Mouse (Mus musculus): ENCODE results near the gene Foxd3.

The Foxd3 gene

GRCm38 (mm10) chr4:99657430-99657820 lies 1.3 kb downstream of the Foxd3 start:
- no peak for DNase-seq (ENCODE audit: low read depth, low spot score)

- no peak for DNase-seq (ENCODE audit: low read depth, low spot score)
Observed at GRCm38 (mm10) chr4:99657831-99658470, 1.9 kb downstream of the Foxd3 start.

- DNase-seq (ENCODE audit: low read depth, low spot score): no peak
Observed at GRCm38 (mm10) chr4:99658881-99659280, 2.8 kb downstream of the Foxd3 start.

GRCm38 (mm10) chr4:99659361-99660072 lies 3.4 kb downstream of the Foxd3 start:
- no peak for DNase-seq (ENCODE audit: low read depth, low spot score)

GRCm38 (mm10) chr4:99660073-99660611 lies 4.0 kb downstream of the Foxd3 start:
- no peak for DNase-seq (ENCODE audit: low read depth, low spot score)

- DNase-seq (ENCODE audit: low read depth, low spot score): peak; percentile 48
Observed at GRCm38 (mm10) chr4:99660981-99661380, 4.9 kb downstream of the Foxd3 start.

- DNase-seq (ENCODE audit: low read depth, low spot score): no peak
Observed at GRCm38 (mm10) chr4:99661956-99662355, 5.9 kb downstream of the Foxd3 start.

- no peak for DNase-seq (ENCODE audit: low read depth, low spot score)
Observed at GRCm38 (mm10) chr4:99662431-99662830, 6.3 kb downstream of the Foxd3 start.

- DNase-seq (ENCODE audit: low read depth, low spot score): no peak
Observed at GRCm38 (mm10) chr4:99662841-99663567, 6.9 kb downstream of the Foxd3 start.

GRCm38 (mm10) chr4:99663710-99664109 lies 7.6 kb downstream of the Foxd3 start:
- no peak for DNase-seq (ENCODE audit: low read depth, low spot score)

GRCm38 (mm10) chr4:99670203-99670851 lies 14.2 kb downstream of the Foxd3 start:
- DNase-seq (ENCODE audit: low read depth, low spot score): no peak

- DNase-seq (ENCODE audit: low read depth, low spot score): no peak
Observed at GRCm38 (mm10) chr4:99675191-99675590, 19.1 kb downstream of the Foxd3 start.

- no peak for DNase-seq (ENCODE audit: low read depth, low spot score)
Observed at GRCm38 (mm10) chr4:99683941-99684340, 27.8 kb downstream of the Foxd3 start.

- no peak for DNase-seq (ENCODE audit: low read depth, low spot score)
Observed at GRCm38 (mm10) chr4:99686308-99686707, 30.2 kb downstream of the Foxd3 start.
